Mouse (Mus musculus) fat pad, adult 2 months (tissue): Measurements from ENCODE around the gene Hcst.

Source experiments
- DNase-seq: peaks from one replicate; pipeline ENCODE4 v3.0.0-alpha.2; 2011; ENCODE audit warnings: low read depth, low spot score; ENCODE audit errors: extremely low read depth

The Hcst gene

GRCm38 (mm10) chr7:30419561-30420499 is at the start of gene Hcst:
Hcst (minus strand) TSS chr7:30419854.
- no peak for DNase-seq

- DNase-seq: no peak
Observed at GRCm38 (mm10) chr7:30464816-30465300, 45.2 kb upstream of the Hcst start.

DNA sequence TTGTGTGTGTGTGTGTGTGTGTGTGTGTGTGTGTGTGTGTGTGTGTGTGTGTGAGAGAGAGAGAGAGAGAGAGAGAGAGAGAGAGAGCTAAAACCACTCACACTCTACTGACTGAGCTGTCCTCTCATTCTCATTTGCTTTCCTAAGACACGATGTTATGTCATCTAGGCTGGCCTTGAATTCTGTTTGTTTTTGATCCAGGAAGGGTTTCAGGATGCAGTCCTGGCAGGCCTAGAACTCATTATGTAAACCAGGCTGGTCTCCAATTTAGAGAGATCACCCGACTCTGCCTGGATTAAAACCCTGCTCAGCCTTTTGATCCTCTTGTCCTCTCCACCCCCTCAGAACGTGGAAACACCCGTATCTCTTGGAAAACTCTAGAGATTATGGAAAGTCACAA is 44.3 kb upstream of the Hcst start:
- DNase-seq: no peak

- DNase-seq: no peak
Observed at GRCm38 (mm10) chr7:30463568-30463967, 43.9 kb upstream of the Hcst start.

- DNase-seq: no peak
Observed at GRCm38 (mm10) chr7:30459484-30459883, 39.8 kb upstream of the Hcst start.

DNA sequence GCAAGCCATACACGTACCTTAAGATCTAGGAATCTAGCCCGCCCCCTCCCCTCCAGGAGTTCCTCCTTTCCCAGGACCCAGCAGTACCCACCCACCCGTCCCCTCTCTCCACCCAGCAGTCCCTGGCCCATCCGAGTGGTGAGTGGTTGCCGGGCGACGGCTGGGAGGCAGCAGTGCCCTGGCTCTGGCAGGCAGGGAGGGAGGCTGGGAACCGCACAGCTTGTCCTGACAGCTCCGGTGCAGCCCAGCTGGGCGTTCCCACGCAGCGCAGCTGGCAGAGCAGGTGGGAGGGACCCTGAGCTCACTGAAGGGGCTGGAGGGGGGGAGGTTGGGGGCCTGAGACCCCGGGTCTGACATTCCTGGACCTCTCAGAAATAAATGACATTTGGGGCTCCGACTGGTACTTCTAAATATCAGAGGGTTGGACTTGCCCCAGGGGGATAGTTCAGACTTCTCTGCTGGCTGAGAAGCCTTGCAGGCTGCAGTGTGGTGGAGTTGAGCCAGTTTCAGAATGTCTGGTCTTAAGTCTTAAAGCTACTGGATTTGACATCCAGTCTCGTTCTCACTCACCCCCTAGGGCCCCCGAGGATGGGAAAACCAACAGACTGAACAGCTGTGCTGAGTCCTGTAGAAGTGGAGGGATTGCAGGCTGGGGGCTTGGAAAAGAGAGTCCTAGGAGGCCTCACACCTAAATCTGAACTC is 38.1 kb upstream of the Hcst start, which contains the start of the genes Kirrel2 and Nphs1:
Gene Kirrel2, minus strand, starts transcription at position 62 of the 702 bp plus-strand sequence.
Gene Nphs1, plus strand, starts transcription at position 687 of the 702 bp plus-strand sequence.
- DNase-seq: no peak

- DNase-seq: no peak
Observed at GRCm38 (mm10) chr7:30456911-30457628, 37.4 kb upstream of the Hcst start.

- no peak for DNase-seq
Observed at GRCm38 (mm10) chr7:30456487-30456886, 36.8 kb upstream of the Hcst start.

- no peak for DNase-seq
Observed at GRCm38 (mm10) chr7:30454259-30454658, 34.6 kb upstream of the Hcst start.

- no peak for DNase-seq
Observed at GRCm38 (mm10) chr7:30453766-30454165, 34.1 kb upstream of the Hcst start.

DNA sequence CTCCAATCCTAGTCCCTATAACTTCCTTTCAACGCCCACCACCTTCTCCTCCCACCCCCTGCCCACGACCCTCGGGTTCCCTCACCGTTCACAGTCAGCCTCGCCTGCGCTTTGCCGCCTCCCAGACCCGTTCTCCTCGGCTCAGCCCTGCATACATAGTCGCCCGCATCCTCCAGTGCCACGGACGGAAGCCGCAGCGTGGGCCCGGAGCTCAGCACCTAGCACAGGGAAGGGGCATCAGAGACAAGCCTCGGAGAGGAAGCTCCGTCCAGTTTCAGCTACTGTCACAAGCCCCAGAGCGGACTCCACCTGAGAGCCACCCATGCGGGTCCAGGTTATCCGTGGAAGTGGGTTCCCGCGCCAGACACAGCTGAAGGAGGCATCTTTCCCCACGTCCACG is 33.7 kb upstream of the Hcst start:
- no peak for DNase-seq

GRCm38 (mm10) chr7:30450241-30450640 is 30.6 kb upstream of the Hcst start:
- no peak for DNase-seq

DNA sequence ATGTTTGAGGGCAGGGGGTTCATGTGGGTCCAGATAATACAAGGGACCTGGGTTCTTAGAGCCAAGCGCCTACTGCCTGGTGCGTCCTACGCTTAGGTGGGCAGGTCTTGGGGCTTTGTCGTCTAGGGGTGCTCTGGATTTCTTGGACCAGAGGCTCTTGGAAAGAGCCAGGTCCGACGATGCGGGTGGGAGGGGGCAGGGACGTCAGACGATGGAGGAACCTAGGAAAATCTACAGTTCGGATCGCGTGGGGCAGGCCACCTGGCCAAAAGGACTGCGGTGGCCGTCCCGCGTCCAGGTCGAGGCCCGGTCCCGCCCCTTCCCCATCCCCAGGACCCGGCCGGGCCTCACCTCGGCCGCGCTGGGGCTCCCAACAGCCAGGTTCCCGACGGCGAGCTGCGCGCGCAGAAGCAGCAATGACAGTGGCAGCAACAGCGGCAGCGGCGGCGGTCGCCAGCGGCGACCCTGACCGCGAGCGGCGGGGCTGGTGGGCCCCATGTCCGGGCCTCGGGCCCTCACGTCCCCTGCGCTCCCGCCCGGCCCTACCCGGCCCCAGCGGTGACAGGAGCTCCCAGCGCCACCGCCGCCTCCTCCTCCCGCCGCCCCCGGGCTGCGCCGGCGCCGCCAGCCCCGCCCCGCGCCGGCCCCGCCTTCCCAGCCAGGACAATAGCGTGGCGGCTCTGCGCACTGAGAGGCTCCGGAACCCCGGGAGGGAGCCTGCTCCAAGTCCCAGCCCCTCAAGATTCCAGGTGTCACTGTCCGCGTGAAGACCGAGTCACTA is 25.5 kb upstream of the Hcst start, which contains the start of gene Aplp1:
Gene Aplp1, minus strand, starts transcription at position 565 of the 781 bp plus-strand sequence.
- DNase-seq: no peak

DNA sequence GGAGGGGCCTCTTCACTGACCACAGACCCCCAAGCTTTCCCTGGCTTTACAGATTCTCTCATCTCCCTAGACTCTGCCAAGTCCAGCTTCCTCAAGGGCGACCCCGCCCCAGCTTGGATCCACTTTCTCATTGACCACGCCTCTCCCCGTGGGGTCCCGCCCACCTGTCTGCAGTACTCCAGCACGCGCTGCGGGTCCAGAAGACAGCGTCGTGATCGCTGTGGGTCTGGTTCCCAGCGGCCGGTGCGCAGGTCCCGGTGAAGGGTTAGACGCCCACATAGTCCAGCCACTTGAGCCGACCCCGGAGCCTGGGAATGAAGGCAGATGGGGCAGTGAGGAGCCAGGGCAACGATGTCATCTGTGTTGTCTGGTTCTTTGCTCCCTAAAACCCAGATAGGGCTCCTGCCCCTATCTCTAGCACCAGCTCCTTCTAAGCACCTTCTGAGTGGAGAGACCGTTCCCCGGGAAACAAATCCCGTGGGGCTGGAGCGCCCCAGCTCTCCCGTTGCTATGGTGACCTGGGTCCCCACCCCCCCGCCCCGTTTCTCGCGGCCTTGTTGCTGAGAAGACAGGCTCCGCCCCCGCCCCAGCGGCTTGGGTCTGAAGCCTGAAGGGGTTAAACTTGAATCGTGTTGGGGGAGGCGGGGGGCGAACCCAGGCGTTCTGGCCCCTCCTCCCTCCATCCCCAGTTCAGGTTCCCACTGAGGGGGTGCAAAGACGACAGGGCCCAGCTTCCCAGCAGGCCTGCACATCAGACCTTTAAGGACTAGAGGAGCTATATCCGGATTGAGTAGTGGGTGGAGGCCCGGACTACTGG is 24.7 kb upstream of the Hcst start:
- no peak for DNase-seq

GRCm38 (mm10) chr7:30443696-30444095 is 24.0 kb upstream of the Hcst start:
- no peak for DNase-seq

DNA sequence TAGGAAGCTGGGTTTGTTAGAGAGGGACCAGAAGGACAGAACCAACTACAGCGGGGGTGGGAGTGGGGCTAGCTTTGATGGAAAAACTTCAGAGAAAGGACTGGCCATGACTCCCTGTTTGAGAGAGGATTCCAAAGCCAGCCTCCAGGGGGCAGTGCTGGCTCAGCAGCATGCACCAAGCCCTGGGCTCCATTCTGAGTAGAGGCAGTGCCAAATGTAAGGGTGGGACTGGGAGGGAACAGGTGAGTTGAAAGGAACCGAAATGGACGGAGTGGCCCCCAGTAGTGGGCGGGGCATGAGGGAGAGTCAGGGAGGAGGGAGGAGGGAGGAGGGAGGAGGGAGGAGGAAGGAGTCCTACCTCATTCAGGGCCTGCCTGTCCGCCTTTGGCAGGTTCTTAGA is 21.0 kb upstream of the Hcst start:
- DNase-seq: no peak

DNA sequence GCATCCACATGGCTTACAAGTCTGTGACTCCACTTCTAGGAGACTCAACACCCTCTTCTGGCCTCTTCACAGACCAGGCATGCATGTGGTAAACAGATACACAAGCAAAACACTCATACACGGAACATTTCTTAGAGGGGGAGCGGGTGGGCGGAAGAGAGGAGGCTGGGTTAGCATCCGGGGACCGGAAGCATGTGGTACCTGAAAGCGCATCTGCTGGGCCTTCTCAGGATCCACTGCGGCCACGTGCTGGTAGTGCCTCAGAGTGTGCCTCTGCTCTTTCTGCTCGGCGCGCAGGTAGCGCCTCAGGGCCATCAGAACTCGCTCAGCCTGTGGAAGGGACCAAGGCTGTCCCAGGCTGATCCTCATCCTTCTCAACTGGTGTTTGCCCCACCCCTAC is 20.1 kb upstream of the Hcst start:
- no peak for DNase-seq

DNA sequence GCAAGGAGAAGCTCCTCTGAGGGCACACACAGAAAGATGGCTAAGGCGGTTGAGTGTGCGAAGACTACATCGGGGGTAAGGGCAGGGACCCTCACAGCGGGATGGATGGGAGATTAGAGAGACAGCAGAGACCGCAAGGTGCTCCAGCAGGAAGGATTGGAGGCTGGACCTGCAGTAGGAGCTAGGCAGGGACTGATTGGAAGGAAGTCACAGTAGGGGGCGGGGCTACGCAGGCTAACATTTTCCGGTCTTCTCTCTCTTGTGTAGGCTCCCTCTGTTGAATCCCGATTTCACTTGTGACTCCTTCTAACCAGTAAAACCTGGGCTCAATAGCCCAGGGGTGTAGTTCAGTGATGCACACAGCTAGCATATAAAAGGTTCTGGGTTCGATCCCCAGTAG is 17.2 kb upstream of the Hcst start:
- no peak for DNase-seq

- DNase-seq: no peak
Observed at GRCm38 (mm10) chr7:30435156-30435555, 15.5 kb upstream of the Hcst start.
